ENCODE assay signal across 36 mouse cellular contexts in the genomic region with DNA sequence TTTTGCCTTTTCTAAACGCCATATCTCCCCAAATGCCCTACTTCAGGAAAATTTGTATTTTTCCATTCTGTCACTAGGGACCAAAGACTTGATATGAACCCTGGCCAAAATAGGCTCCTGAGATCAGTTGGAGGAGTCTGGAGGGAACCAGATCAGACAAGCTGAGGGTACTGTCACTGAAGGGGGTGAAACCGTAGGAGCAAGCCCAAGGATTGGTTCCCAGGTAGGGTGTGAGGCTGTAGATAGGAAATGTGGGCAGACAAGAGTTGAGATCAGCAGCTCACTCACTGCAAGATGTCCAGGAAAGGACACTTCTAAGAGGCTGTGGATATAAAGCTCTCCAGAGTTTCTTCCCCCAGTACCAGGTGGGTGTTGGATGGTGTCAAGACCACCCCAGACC. TPM values are rescaled to one million over a fixed set of nuclear protein-coding genes. Genes with fewer than 3 reads are reported as not detected.
A peak's percentile ranks its signal among the peaks of the same experiment; 100 is the strongest.
DNase-seq lines count a peak whose midpoint lies in the region; ATAC-seq and TF ChIP-seq lines count a peak whose summit lies in the region.
"Had no signal": no experiment of that assay in that cellular context is flagged by ENCODE, and none has a peak within 500 bp of the region (broad histone marks: within the 10 kb centered on the region; RNA-seq: fewer than 3 reads in every experiment).

No protein-coding gene starts in this region.

- TF ChIP-seq CTCF in gastrocnemius, adult 2 months (IDR thresholded peaks at IDR 0.05) = no peak
- no peak for TF ChIP-seq CTCF in heart, postnatal 0 days (IDR thresholded peaks at IDR 0.05; ENCODE audit: low read depth)

- peaks cover 9% of the 10 kb centered on the region for H3K4me1 ChIP-seq in heart, postnatal 0 days (ENCODE audit: control insufficient read depth, insufficient read depth)
- peaks cover 18% of the 10 kb centered on the region for H3K4me1 ChIP-seq in liver, embryonic 12.5 days
- peaks cover 4% of the 10 kb centered on the region; the same call in 1 of the 2 replicates for H3K4me1 ChIP-seq in limb, embryonic 10.5 days
- H3K4me1 ChIP-seq: forebrain, embryonic 12.5 days had no signal

- H3K9me3 ChIP-seq in heart, postnatal 0 days (replicated peaks; ENCODE audit: control insufficient read depth, low read length) = no peaks in the 10 kb centered on the region
- H3K9me3 ChIP-seq in liver, embryonic 12.5 days (replicated peaks) = no peaks in the 10 kb centered on the region
- no peaks in the 10 kb centered on the region for H3K9me3 ChIP-seq in limb, embryonic 10.5 days (replicated peaks)
- H3K9me3 ChIP-seq: embryonic facial prominence, embryonic 10.5 days; embryonic facial prominence, embryonic 15.5 days; forebrain, embryonic 12.5 days; G1E; limb, embryonic 15.5 days had no signal

- no peak for TF ChIP-seq EP300 in heart, postnatal 0 days (IDR thresholded peaks at IDR 0.05; ENCODE audit: low read depth)

- H3K9ac ChIP-seq in heart, postnatal 0 days (replicated peaks; ENCODE audit: low read depth, low read length) = no peak overlapping the region
- H3K9ac ChIP-seq in liver, embryonic 12.5 days = no peak overlapping the region
- H3K9ac ChIP-seq: embryonic facial prominence, embryonic 15.5 days; forebrain, embryonic 12.5 days; limb, embryonic 15.5 days had no signal

- no peak overlapping the region for H3K4me2 ChIP-seq in heart, postnatal 0 days (ENCODE audit: low read depth, low read length)
- H3K4me2 ChIP-seq in liver, embryonic 12.5 days = no peak overlapping the region
- H3K4me2 ChIP-seq: embryonic facial prominence, embryonic 15.5 days; forebrain, embryonic 12.5 days; limb, embryonic 15.5 days; midbrain, embryonic 11.5 days had no signal

- 41% methylated on average over 2 of the region's 2 CpGs for WGBS in heart, postnatal 0 days
- WGBS in liver, embryonic 12.5 days (ENCODE audit: insufficient replicate concordance) = 31% methylated on average over 2 of the region's 2 CpGs
- WGBS in limb, embryonic 10.5 days = 80% methylated on average over 2 of the region's 2 CpGs

- H3K36me3 ChIP-seq in heart, postnatal 0 days (replicated peaks; ENCODE audit: control insufficient read depth, insufficient read depth, low read length) = no peaks in the 10 kb centered on the region
- H3K36me3 ChIP-seq in liver, embryonic 12.5 days = no peaks in the 10 kb centered on the region
- no peaks in the 10 kb centered on the region for H3K36me3 ChIP-seq in limb, embryonic 10.5 days
- H3K36me3 ChIP-seq: embryonic facial prominence, embryonic 10.5 days; embryonic facial prominence, embryonic 15.5 days; forebrain, embryonic 12.5 days; G1E; limb, embryonic 15.5 days had no signal

- ATAC-seq in heart, postnatal 0 days (ENCODE audit: insufficient read depth, low read depth) = no peak
- ATAC-seq in liver, embryonic 12.5 days = peak; percentile 81
- ATAC-seq: hindbrain, embryonic 16.5 days; midbrain, embryonic 16.5 days; Patski had no signal

- H3K27ac ChIP-seq in gastrocnemius, adult 2 months = peak overlapping the region; percentile 72
- 0 out of 2 replicates have a peak overlapping the region, but pooled peaks have one; percentile 25 for H3K27ac ChIP-seq in heart, postnatal 0 days (ENCODE audit: low read depth)
- H3K27ac ChIP-seq in liver, embryonic 12.5 days = no peak overlapping the region
- no peak overlapping the region for H3K27ac ChIP-seq in limb, embryonic 10.5 days
- H3K27ac ChIP-seq: embryonic facial prominence, embryonic 10.5 days; embryonic facial prominence, embryonic 15.5 days; forebrain, embryonic 12.5 days; limb, embryonic 15.5 days had no signal

- peak overlapping the region; percentile 15; the same call in 1 of the 2 replicates for H3K4me3 ChIP-seq in gastrocnemius, adult 2 months
- H3K4me3 ChIP-seq in heart, postnatal 0 days (ENCODE audit: low read depth, low read length) = no peak overlapping the region
- no peak overlapping the region for H3K4me3 ChIP-seq in liver, embryonic 12.5 days
- no peak overlapping the region for H3K4me3 ChIP-seq in limb, embryonic 10.5 days
- H3K4me3 ChIP-seq: embryonic facial prominence, embryonic 10.5 days; embryonic facial prominence, embryonic 15.5 days; forebrain, embryonic 12.5 days; limb, embryonic 15.5 days had no signal

- no peak for DNase-seq in gastrocnemius, adult 2 months
- DNase-seq in gastrocnemius, adult 18-20 months (ENCODE audit: low spot score) = no peak
- DNase-seq in heart, postnatal 0 days (ENCODE audit: low spot score) = no peak
- no peak for DNase-seq in heart, postnatal 25 days (ENCODE audit: low spot score)
- no peak for DNase-seq in liver
- no peak for DNase-seq in limb, embryonic 10.5 days (ENCODE audit: low spot score)
- DNase-seq in layer of hippocampus, postnatal 36 days = no peak
- DNase-seq: adrenal gland, postnatal 10 days; cerebellum, adult 18-20 months; cerebellum, postnatal 14 days; gastrocnemius, postnatal 25 days; heart, postnatal 10 days; kidney, adult 18-20 months; kidney, postnatal 14 days; left cerebral cortex, postnatal 4 days; lung, adult 2 months; lung, postnatal 14 days; right cerebral cortex, adult 18-20 months; spleen, adult 18-20 months; thymus, postnatal 14 days had no signal

- intact Hi-C loops in gastrocnemius, adult 2 months (cut with DNase I) = no loop called here
- intact Hi-C loops in heart, postnatal 25 days (cut with DNase I) = no loop called here

- H3K27me3 ChIP-seq in heart, postnatal 0 days (ENCODE audit: control insufficient read depth, insufficient read depth, low read length) = no peaks in the 10 kb centered on the region
- H3K27me3 ChIP-seq in liver, embryonic 12.5 days (replicated peaks) = no peaks in the 10 kb centered on the region
- H3K27me3 ChIP-seq in limb, embryonic 10.5 days (ENCODE audit: low read depth, poor library complexity, severe bottlenecking) = no peaks in the 10 kb centered on the region
- H3K27me3 ChIP-seq: embryonic facial prominence, embryonic 15.5 days; forebrain, embryonic 12.5 days; limb, embryonic 15.5 days; Patski had no signal

RNA-seq across cellular contexts. Expression of a gene that starts 16.4 kb away (rescaled TPM):
- 100 to 1,000 TPM in 1 of 2 experiments, 10 to 100 TPM in 1; 52.8 to 161 TPM for total RNA-seq in gastrocnemius, adult 2 months (2021)
- total RNA-seq in gastrocnemius, adult 18-20 months (2021) = 10 to 100 TPM; 51.3 to 68.0 TPM
- 344 and 362 TPM in 2 replicates for total RNA-seq in heart, postnatal 0 days (2014; rRNA removed; ENCODE audit: low replicate concordance)
- polyA plus RNA-seq in heart, postnatal 0 days (2015; fragmentation: Nextera tagmentation; extraction: Ambion mirVana) = 403 and 465 TPM in 2 replicates
- 100 to 1,000 TPM; 365 to 487 TPM for total RNA-seq in heart, postnatal 25 days (2021)
- polyA plus RNA-seq in liver, embryonic 12.5 days (2016; fragmentation: Nextera tagmentation; extraction: Ambion mirVana) = 4.3 and 7.4 TPM in 2 replicates
- 1.2 and 3.2 TPM in 2 replicates for polyA plus RNA-seq in limb, embryonic 10.5 days (2016; fragmentation: Nextera tagmentation; extraction: Ambion mirVana)
- 10 to 100 TPM; 16.1 to 37.1 TPM for total RNA-seq in layer of hippocampus, postnatal 36 days (2021)
- total RNA-seq: neutrophil, adult 5-6 weeks had no signal
- polyA plus RNA-seq: G1E had no signal

RNA-seq across cellular contexts. Expression of a gene that starts 30.0 kb away (rescaled TPM):
- total RNA-seq in gastrocnemius, adult 2 months (2021) = under 1 TPM in 1 of 2 experiments, not detected in 1; 0.20 TPM
- not detected for total RNA-seq in gastrocnemius, adult 18-20 months (2021)
- 1.7 TPM in 1 of 2 replicates, not detected in the other for total RNA-seq in heart, postnatal 0 days (2014; rRNA removed; ENCODE audit: low replicate concordance)
- polyA plus RNA-seq in heart, postnatal 0 days (2015; fragmentation: Nextera tagmentation; extraction: Ambion mirVana) = 0.75 and 0.83 TPM in 2 replicates
- total RNA-seq in heart, postnatal 25 days (2021) = not detected
- polyA plus RNA-seq in liver, embryonic 12.5 days (2016; fragmentation: Nextera tagmentation; extraction: Ambion mirVana) = 0.27 and 0.43 TPM in 2 replicates
- 0.15 TPM in 1 of 2 replicates, not detected in the other for polyA plus RNA-seq in limb, embryonic 10.5 days (2016; fragmentation: Nextera tagmentation; extraction: Ambion mirVana)
- total RNA-seq in layer of hippocampus, postnatal 36 days (2021) = 1 to 10 TPM in 1 of 2 experiments, under 1 TPM in 1; 0.80 to 1.1 TPM
- total RNA-seq: gastrocnemius, postnatal 25 days; heart, postnatal 10 days had no signal
- polyA plus RNA-seq: embryonic facial prominence, embryonic 10.5 days; forebrain, embryonic 12.5 days; G1E; midbrain, embryonic 11.5 days had no signal

RNA-seq across cellular contexts. Expression of a gene that starts 31.6 kb away (rescaled TPM):
- not detected for total RNA-seq in gastrocnemius, adult 2 months (2021)
- not detected for total RNA-seq in gastrocnemius, adult 18-20 months (2021)
- total RNA-seq in heart, postnatal 0 days (2014; rRNA removed; ENCODE audit: low replicate concordance) = 0.19 TPM in 1 of 2 replicates, not detected in the other
- 0.04 and 0.25 TPM in 2 replicates for polyA plus RNA-seq in heart, postnatal 0 days (2015; fragmentation: Nextera tagmentation; extraction: Ambion mirVana)
- total RNA-seq in heart, postnatal 25 days (2021) = not detected
- not detected in 2 replicates for polyA plus RNA-seq in liver, embryonic 12.5 days (2016; fragmentation: Nextera tagmentation; extraction: Ambion mirVana)
- not detected in 2 replicates for polyA plus RNA-seq in limb, embryonic 10.5 days (2016; fragmentation: Nextera tagmentation; extraction: Ambion mirVana)
- 1 to 10 TPM; 1.5 TPM for total RNA-seq in layer of hippocampus, postnatal 36 days (2021)
- total RNA-seq: gastrocnemius, postnatal 25 days; heart, postnatal 10 days had no signal
- polyA plus RNA-seq: embryonic facial prominence, embryonic 10.5 days; embryonic facial prominence, embryonic 15.5 days; forebrain, embryonic 12.5 days; G1E; hindbrain, embryonic 11.5 days; intestine, embryonic 14.5 days; midbrain, embryonic 11.5 days; neural tube, embryonic 11.5 days; stomach, embryonic 16.5 days had no signal

RNA-seq across cellular contexts. Expression of a gene that starts 34.5 kb away (rescaled TPM):
- total RNA-seq in gastrocnemius, adult 2 months (2021) = under 1 TPM; 0.10 to 0.11 TPM
- total RNA-seq in gastrocnemius, adult 18-20 months (2021) = not detected
- 19.3 and 28.8 TPM in 2 replicates for total RNA-seq in heart, postnatal 0 days (2014; rRNA removed; ENCODE audit: low replicate concordance)
- polyA plus RNA-seq in heart, postnatal 0 days (2015; fragmentation: Nextera tagmentation; extraction: Ambion mirVana) = 8.7 and 11.4 TPM in 2 replicates
- 10 to 100 TPM; 16.8 to 17.8 TPM for total RNA-seq in heart, postnatal 25 days (2021)
- 26.3 and 27.0 TPM in 2 replicates for polyA plus RNA-seq in liver, embryonic 12.5 days (2016; fragmentation: Nextera tagmentation; extraction: Ambion mirVana)
- 1.8 and 2.4 TPM in 2 replicates for polyA plus RNA-seq in limb, embryonic 10.5 days (2016; fragmentation: Nextera tagmentation; extraction: Ambion mirVana)
- not detected for total RNA-seq in layer of hippocampus, postnatal 36 days (2021)
- total RNA-seq: layer of hippocampus, postnatal 25 days; left cerebral cortex, postnatal 4 days had no signal
- polyA plus RNA-seq: Patski had no signal

RNA-seq across cellular contexts. Expression of a gene that starts 49.7 kb away (rescaled TPM):
- 10 to 100 TPM in 1 of 2 experiments, 1 to 10 TPM in 1; 4.9 to 10.2 TPM for total RNA-seq in gastrocnemius, adult 2 months (2021)
- total RNA-seq in gastrocnemius, adult 18-20 months (2021) = 10 to 100 TPM in 1 of 2 experiments, 1 to 10 TPM in 1; 5.8 to 10.9 TPM
- 42.2 and 45.9 TPM in 2 replicates for total RNA-seq in heart, postnatal 0 days (2014; rRNA removed; ENCODE audit: low replicate concordance)
- 56.7 and 58.8 TPM in 2 replicates for polyA plus RNA-seq in heart, postnatal 0 days (2015; fragmentation: Nextera tagmentation; extraction: Ambion mirVana)
- 10 to 100 TPM; 26.5 to 27.8 TPM for total RNA-seq in heart, postnatal 25 days (2021)
- polyA plus RNA-seq in liver, embryonic 12.5 days (2016; fragmentation: Nextera tagmentation; extraction: Ambion mirVana) = 120 and 122 TPM in 2 replicates
- 30.2 and 32.5 TPM in 2 replicates for polyA plus RNA-seq in limb, embryonic 10.5 days (2016; fragmentation: Nextera tagmentation; extraction: Ambion mirVana)
- 10 to 100 TPM in 1 of 2 experiments, 1 to 10 TPM in 1; 8.9 to 10.2 TPM for total RNA-seq in layer of hippocampus, postnatal 36 days (2021)

Comparison
In these comparisons a context has a peak if more than half of its experiments do, and no peak if none do; other contexts are left out.
1. H3K27ac ChIP-seq: peak in gastrocnemius, adult 2 months (single experiment) and heart, postnatal 0 days (single experiment); none in liver, embryonic 12.5 days (single experiment) and limb, embryonic 10.5 days (single experiment).